Mouse (Mus musculus) testis, adult 2 months (tissue): ENCODE results near the gene Lrrc49. TPM values are rescaled to one million over a fixed set of nuclear protein-coding genes. Genes with fewer than 3 reads are reported as not detected.

Source experiments
- H3K27ac ChIP-seq: fragments of 200-500 bp; 2 replicates; pipeline ENCODE4 v1.5.1; 2012; ENCODE audit warnings: low read depth, low read length; ENCODE audit not compliant: control insufficient read depth, insufficient read depth
- H3K27me3 ChIP-seq: fragments of 200-500 bp; 2 replicates; pipeline ENCODE4 v1.6.1; 2012; ENCODE audit warnings: mild to moderate bottlenecking, low read length, moderate library complexity; ENCODE audit not compliant: control insufficient read depth, insufficient read depth
- H3K36me3 ChIP-seq: fragments of 200-500 bp; 2 replicates; pipeline ENCODE4 v1.6.1; 2012; ENCODE audit warnings: mild to moderate bottlenecking, low read length; ENCODE audit not compliant: control insufficient read depth, insufficient read depth
- H3K4me1 ChIP-seq: fragments of 200-500 bp; 2 replicates; pipeline ENCODE4 v1.6.1; 2012; ENCODE audit warnings: low read length; ENCODE audit not compliant: control insufficient read depth, insufficient read depth
- H3K4me3 ChIP-seq: fragments of 200-500 bp; 2 replicates; pipeline ENCODE4 v1.5.1; 2012; ENCODE audit warnings: low read depth, mild to moderate bottlenecking, low read length, moderate library complexity, mixed read lengths; ENCODE audit not compliant: control insufficient read depth
- CTCF ChIP-seq: fragments of 200-500 bp; IDR thresholded peaks from 2 replicates; pipeline ENCODE4 v1.5.1; 2012; ENCODE audit warnings: low read depth, mild to moderate bottlenecking, inconsistent platforms, low read length, moderate library complexity; ENCODE audit not compliant: control insufficient read depth, insufficient read depth, insufficient replicate concordance
- POLR2A ChIP-seq: fragments of 200-500 bp; IDR thresholded peaks from 2 replicates; pipeline ENCODE4 v1.6.1; 2012; ENCODE audit warnings: low read depth, mild to moderate bottlenecking, inconsistent platforms, low read length, moderate library complexity; ENCODE audit not compliant: control insufficient read depth
- polyA plus RNA-seq: library from polyadenylated mRNA; depleted of rRNA; stranded (reverse); fragments of >200 nt; gene quantifications from 2 replicates; pipeline ENCODE4 v1.2.3, GENCODE M21; 2012

Lrrc49 gene
- polyA plus RNA-seq, 1 experiment: 22.6 TPM

- Histone ChIP-seq H3K4me1 (no peaks in the 10 kb centered on the region), H3K27ac (no peak overlapping the region)
- TF ChIP-seq CTCF (no peak), POLR2A (no peak)
Measured at GRCm38 (mm10) chr9:60616946-60617345, 71.0 kb downstream of the Lrrc49 start.

GRCm38 (mm10) chr9:60616359-60616758 is 71.6 kb downstream of the Lrrc49 start:
- TF ChIP-seq POLR2A (no peak), CTCF (no peak)

More at GRCm38 (mm10) chr9:60616946-60617345, 71.0 kb downstream of the Lrrc49 start:
- Histone ChIP-seq H3K36me3 (no peaks in the 10 kb centered on the region; the same call in 1 of the 2 replicates), H3K27me3 (no peaks in the 10 kb centered on the region), H3K4me3 (no peak overlapping the region)

GRCm38 (mm10) chr9:60612260-60612659 is 75.7 kb downstream of the Lrrc49 start:
- TF ChIP-seq POLR2A: no peak
- no peak for TF ChIP-seq CTCF
- Histone ChIP-seq H3K27ac (no peak overlapping the region), H3K36me3 (no peaks in the 10 kb centered on the region; the same call in 1 of the 2 replicates), H3K27me3 (no peaks in the 10 kb centered on the region), H3K4me3 (no peak overlapping the region), H3K4me1 (no peaks in the 10 kb centered on the region)

More at GRCm38 (mm10) chr9:60616359-60616758, 71.6 kb downstream of the Lrrc49 start:
- Histone ChIP-seq H3K27ac (no peak overlapping the region), H3K27me3 (no peaks in the 10 kb centered on the region), H3K4me1 (no peaks in the 10 kb centered on the region), H3K4me3 (no peak overlapping the region), H3K36me3 (no peaks in the 10 kb centered on the region; the same call in 1 of the 2 replicates)

- H3K4me1 ChIP-seq: no peaks in the 10 kb centered on the region
- H3K36me3 ChIP-seq: no peaks in the 10 kb centered on the region; the same call in 1 of the 2 replicates
- H3K27me3 ChIP-seq: no peaks in the 10 kb centered on the region
- no peak overlapping the region for H3K27ac ChIP-seq
- H3K4me3 ChIP-seq: no peak overlapping the region
- TF ChIP-seq CTCF (no peak), POLR2A (no peak)
Measured at GRCm38 (mm10) chr9:60610194-60610593, 77.8 kb downstream of the Lrrc49 start.

- Histone ChIP-seq H3K27me3 (no peaks in the 10 kb centered on the region), H3K4me1 (no peaks in the 10 kb centered on the region)
Measured at GRCm38 (mm10) chr9:60608857-60609256, 79.1 kb downstream of the Lrrc49 start.

GRCm38 (mm10) chr9:60608086-60608485 is 79.9 kb downstream of the Lrrc49 start:
- TF ChIP-seq CTCF: no peak
- no peak for TF ChIP-seq POLR2A

More at GRCm38 (mm10) chr9:60608857-60609256, 79.1 kb downstream of the Lrrc49 start:
- no peak for TF ChIP-seq POLR2A
- TF ChIP-seq CTCF: no peak
- H3K4me3 ChIP-seq: no peak overlapping the region
- H3K27ac ChIP-seq: no peak overlapping the region
- H3K36me3 ChIP-seq: peaks cover 2% of the 10 kb centered on the region; the same call in 1 of the 2 replicates

GRCm38 (mm10) chr9:60604971-60605370 is 83.0 kb downstream of the Lrrc49 start:
- no peak overlapping the region for H3K27ac ChIP-seq
- no peaks in the 10 kb centered on the region for H3K4me1 ChIP-seq
- H3K36me3 ChIP-seq: peaks cover 2% of the 10 kb centered on the region; the same call in 1 of the 2 replicates
- no peak overlapping the region for H3K4me3 ChIP-seq
- TF ChIP-seq POLR2A (no peak), CTCF (no peak)
- no peaks in the 10 kb centered on the region for H3K27me3 ChIP-seq

More at GRCm38 (mm10) chr9:60608086-60608485, 79.9 kb downstream of the Lrrc49 start:
- Histone ChIP-seq H3K4me3 (no peak overlapping the region), H3K27me3 (no peaks in the 10 kb centered on the region), H3K27ac (no peak overlapping the region), H3K36me3 (peaks cover 2% of the 10 kb centered on the region; the same call in 1 of the 2 replicates), H3K4me1 (no peaks in the 10 kb centered on the region)
